26 mouse cellular contexts compared by ENCODE assay signal in genomic region chr4:117169936-117170335, GRCm38 (mm10). TPM values are rescaled to one million over a fixed set of nuclear protein-coding genes. Genes with fewer than 3 reads are reported as not detected.
"Had no signal": no experiment of that assay in that cellular context is flagged by ENCODE, and none has a peak within 500 bp of the region (broad histone marks: within the 10 kb centered on the region; RNA-seq: fewer than 3 reads in every experiment).

No protein-coding gene starts in this region.

- H3K4me1 ChIP-seq: intestine, embryonic 15.5 days; limb, embryonic 12.5 days; limb, embryonic 15.5 days; lung, embryonic 15.5 days; megakaryocyte, embryonic 14.5 days; midbrain, embryonic 10.5 days; midbrain, embryonic 13.5 days; neural tube, embryonic 13.5 days; stomach, embryonic 15.5 days had no signal

- H3K9ac ChIP-seq: intestine, embryonic 15.5 days; limb, embryonic 12.5 days; limb, embryonic 15.5 days; liver, embryonic 14.5 days; lung, embryonic 15.5 days; midbrain, embryonic 13.5 days; neural tube, embryonic 13.5 days; stomach, embryonic 15.5 days had no signal

- H3K27me3 ChIP-seq: intestine, embryonic 15.5 days; limb, embryonic 12.5 days; limb, embryonic 15.5 days; lung, embryonic 15.5 days; megakaryocyte, embryonic 14.5 days; midbrain, embryonic 13.5 days; neural tube, embryonic 13.5 days; stomach, embryonic 15.5 days had no signal

- DNase-seq: kidney, adult 11 months; kidney, adult 9 months; kidney, postnatal 14 days; layer of hippocampus, postnatal 36 days; left cerebral cortex, postnatal 4 days; lung, adult 18-20 months; lung, postnatal 10 days; lung, postnatal 36 days; retina, postnatal 1 day; right cerebral cortex, postnatal 25 days; spleen, adult 18-20 months; thymus, adult 18-20 months; thymus, postnatal 36 days had no signal

- H3K9me3 ChIP-seq: intestine, embryonic 15.5 days; limb, embryonic 12.5 days; limb, embryonic 15.5 days; lung, embryonic 15.5 days; megakaryocyte, embryonic 14.5 days; midbrain, embryonic 10.5 days; midbrain, embryonic 13.5 days; neural tube, embryonic 13.5 days; stomach, embryonic 15.5 days had no signal

- H3K4me3 ChIP-seq: intestine, embryonic 15.5 days; left cerebral cortex, adult 2 months; limb, embryonic 12.5 days; limb, embryonic 15.5 days; lung, embryonic 15.5 days; megakaryocyte, embryonic 14.5 days; midbrain, embryonic 10.5 days; midbrain, embryonic 13.5 days; myocyte; neural tube, embryonic 13.5 days; stomach, embryonic 15.5 days had no signal

- H3K27ac ChIP-seq: intestine, embryonic 15.5 days; left cerebral cortex, adult 2 months; limb, embryonic 12.5 days; limb, embryonic 15.5 days; liver, embryonic 14.5 days; lung, embryonic 15.5 days; midbrain, embryonic 10.5 days; midbrain, embryonic 13.5 days; neural tube, embryonic 13.5 days; stomach, embryonic 15.5 days had no signal

RNA-seq across cellular contexts. Expression of gene Tctex1d4, which starts 43.3 kb away (rescaled TPM):
- polyA plus RNA-seq: intestine, embryonic 15.5 days; kidney, embryonic 16.5 days; limb, embryonic 12.5 days; limb, embryonic 15.5 days; liver, embryonic 14.5 days; midbrain, embryonic 10.5 days; midbrain, embryonic 13.5 days; neural tube, embryonic 13.5 days had no signal
